Mouse (Mus musculus): ENCODE measurements at regions not wholly inside any gene's neighbourhood (a gene's known extent, or its start where the extent isn't known, plus 50 kb on each side); places are given as distances from the start of the nearest gene placed in this dataset.

- ATAC-seq (no peak), DNase-seq (ENCODE audit: low read depth, low spot score) (no peak)
- TF ChIP-seq CTCF (IDR thresholded peaks at IDR 0.05), result no peak
- POLR2A ChIA-PET, result no interaction called here
- in situ Hi-C loops (cut with MboI; ENCODE audit: low pct_unique_long_range_greater_than_20kb), result no loop called here
- H3K27me3 ChIP-seq, result peaks cover 10% of the 10 kb centered on the region
- CTCF ChIA-PET, result interaction anchor here (0.6 to 1.6 kb wide), 3 partner anchors 13 to 42 kb away, joined by 3 to 6 read pairs (median 3); no protein-coding TSS in a partner anchor
These were observed 1171.1 kb downstream of the Efnb2 start for GRCm38 (mm10) chr8:7489948-7490347.

- CTCF ChIA-PET, result no interaction called here
- in situ Hi-C loops (cut with MboI; ENCODE audit: low pct_unique_long_range_greater_than_20kb), result no loop called here
- TF ChIP-seq CTCF (IDR thresholded peaks at IDR 0.05), result no peak
These were observed 1188.8 kb downstream of the Efnb2 start for GRCm38 (mm10) chr8:7472153-7472796.

GRCm38 (mm10) chr8:7469261-7469660 lies 1191.8 kb downstream of the Efnb2 start:
- no peak for ATAC-seq
- POLR2A ChIA-PET, result no interaction called here
- no peak for DNase-seq (ENCODE audit: low read depth, low spot score)
- no peaks in the 10 kb centered on the region for H3K27me3 ChIP-seq
- TF ChIP-seq CTCF (IDR thresholded peaks at IDR 0.05), result no peak
- in situ Hi-C loops (cut with MboI; ENCODE audit: low pct_unique_long_range_greater_than_20kb), result no loop called here
- CTCF ChIA-PET, result no interaction called here

More at GRCm38 (mm10) chr8:7472153-7472796, 1188.8 kb downstream of the Efnb2 start:
- no peak for DNase-seq (ENCODE audit: low read depth, low spot score)
- H3K27me3 ChIP-seq, result peaks cover 14% of the 10 kb centered on the region
- ATAC-seq, result no peak
- POLR2A ChIA-PET, result no interaction called here

GRCm38 (mm10) chr8:7462798-7463197 lies 1198.2 kb downstream of the Efnb2 start:
- no peak for TF ChIP-seq CTCF (IDR thresholded peaks at IDR 0.05)
- H3K27me3 ChIP-seq, result peaks cover 4% of the 10 kb centered on the region
- DNase-seq (ENCODE audit: low read depth, low spot score) (no peak), ATAC-seq (no peak)
- POLR2A ChIA-PET, result no interaction called here
- CTCF ChIA-PET, result no interaction called here
- in situ Hi-C loops (cut with MboI; ENCODE audit: low pct_unique_long_range_greater_than_20kb), result no loop called here

- no peaks in the 10 kb centered on the region for H3K27me3 ChIP-seq
- ChIA-PET CTCF (no interaction called here), POLR2A (no interaction called here)
- TF ChIP-seq CTCF (IDR thresholded peaks at IDR 0.05), result no peak
- ATAC-seq (no peak), DNase-seq (ENCODE audit: low read depth, low spot score) (no peak)
- in situ Hi-C loops (cut with MboI; ENCODE audit: low pct_unique_long_range_greater_than_20kb), result no loop called here
These were observed 1211.7 kb downstream of the Efnb2 start for GRCm38 (mm10) chr8:7449361-7449760.

- POLR2A ChIA-PET, result no interaction called here
- ATAC-seq, result peak; percentile 84
- in situ Hi-C loops (cut with MboI; ENCODE audit: low pct_unique_long_range_greater_than_20kb), result no loop called here
These were observed 1214.0 kb downstream of the Efnb2 start for GRCm38 (mm10) chr8:7447026-7447425.

GRCm38 (mm10) chr8:7440829-7441228 lies 1220.2 kb downstream of the Efnb2 start:
- TF ChIP-seq CTCF (IDR thresholded peaks at IDR 0.05), result no peak
- POLR2A ChIA-PET, result no interaction called here
- no peak for ATAC-seq
- CTCF ChIA-PET, result no interaction called here
- in situ Hi-C loops (cut with MboI; ENCODE audit: low pct_unique_long_range_greater_than_20kb), result no loop called here
- no peak for DNase-seq (ENCODE audit: low read depth, low spot score)
- H3K27me3 ChIP-seq, result no peaks in the 10 kb centered on the region

More at GRCm38 (mm10) chr8:7447026-7447425, 1214.0 kb downstream of the Efnb2 start:
- H3K27me3 ChIP-seq, result no peaks in the 10 kb centered on the region
- DNase-seq (ENCODE audit: low read depth, low spot score), result peak; percentile 35
- CTCF ChIA-PET, result no interaction called here
- TF ChIP-seq CTCF (IDR thresholded peaks at IDR 0.05), result no peak

GRCm38 (mm10) chr8:7440278-7440684 lies 1220.8 kb downstream of the Efnb2 start:
- in situ Hi-C loops (cut with MboI; ENCODE audit: low pct_unique_long_range_greater_than_20kb), result no loop called here
- ChIA-PET CTCF (no interaction called here), POLR2A (no interaction called here)
- no peak for TF ChIP-seq CTCF (IDR thresholded peaks at IDR 0.05)
- DNase-seq (ENCODE audit: low read depth, low spot score), result no peak
- ATAC-seq, result no peak
- no peaks in the 10 kb centered on the region for H3K27me3 ChIP-seq

GRCm38 (mm10) chr8:7439869-7440268 lies 1221.2 kb downstream of the Efnb2 start:
- ATAC-seq (no peak), DNase-seq (ENCODE audit: low read depth, low spot score) (no peak)
- in situ Hi-C loops (cut with MboI; ENCODE audit: low pct_unique_long_range_greater_than_20kb), result no loop called here
- CTCF ChIA-PET, result no interaction called here
- POLR2A ChIA-PET, result no interaction called here
- TF ChIP-seq CTCF (IDR thresholded peaks at IDR 0.05), result no peak
- H3K27me3 ChIP-seq, result no peaks in the 10 kb centered on the region

GRCm38 (mm10) chr8:7430482-7430881 lies 1230.6 kb downstream of the Efnb2 start:
- peaks cover 9% of the 10 kb centered on the region for H3K27me3 ChIP-seq
- POLR2A ChIA-PET, result no interaction called here
- in situ Hi-C loops (cut with MboI; ENCODE audit: low pct_unique_long_range_greater_than_20kb), result no loop called here
- ATAC-seq, result no peak
- DNase-seq (ENCODE audit: low read depth, low spot score), result no peak
- no peak for TF ChIP-seq CTCF (IDR thresholded peaks at IDR 0.05)
- CTCF ChIA-PET, result no interaction called here

- POLR2A ChIA-PET, result interaction anchor here (0.6 kb wide), 1 partner anchor 1235 kb away, joined by 4 read pairs; no protein-coding TSS in a partner anchor
- no peak for ATAC-seq
- CTCF ChIA-PET, result no interaction called here
- DNase-seq (ENCODE audit: low read depth, low spot score), result no peak
- in situ Hi-C loops (cut with MboI; ENCODE audit: low pct_unique_long_range_greater_than_20kb), result no loop called here
- no peak for TF ChIP-seq CTCF (IDR thresholded peaks at IDR 0.05)
- H3K27me3 ChIP-seq, result peaks cover 17% of the 10 kb centered on the region
These were observed 1262.9 kb downstream of the Efnb2 start for GRCm38 (mm10) chr8:7398175-7398574.

GRCm38 (mm10) chr8:7397355-7397862 lies 1263.6 kb downstream of the Efnb2 start:
- no peak for DNase-seq (ENCODE audit: low read depth, low spot score)

More at GRCm38 (mm10) chr8:7397355-7397862, 1263.6 kb downstream of the Efnb2 start:
- ChIA-PET CTCF (no interaction called here), POLR2A (no interaction called here)
- in situ Hi-C loops (cut with MboI; ENCODE audit: low pct_unique_long_range_greater_than_20kb), result no loop called here
- peaks cover 17% of the 10 kb centered on the region for H3K27me3 ChIP-seq
- TF ChIP-seq CTCF (IDR thresholded peaks at IDR 0.05), result no peak
- ATAC-seq, result no peak

Measured in Patski (cell line).